Mouse (Mus musculus) adrenal gland, postnatal 36 days (tissue): ENCODE measurements around the gene Slc39a11. TPM values are rescaled to one million over a fixed set of nuclear protein-coding genes. Genes with fewer than 3 reads are reported as not detected.

Experiments used
- total RNA-seq, 2 experiments: library from RNA; stranded (reverse); gene quantifications; 2 replicates each; pipeline ENCODE4 v1.2.3; 2021

Gene Slc39a11
- total RNA-seq, 2 experiments from 2014 or later, result 27.4 to 27.7 TPM

Other genes with a start within 250 kb of the Slc39a11 start
- gene Sstr2, start 30.7 kb downstream of the Slc39a11 start, total RNA-seq, result 1 to 10 TPM; 1.6 to 3.9 TPM
- 10 to 100 TPM; 35.4 to 39.5 TPM for gene Cog1, start 910 bp downstream of the Slc39a11 start, total RNA-seq
- 10 to 100 TPM; 32.0 to 39.7 TPM for gene Fam104a, start 34.1 kb upstream of the Slc39a11 start, total RNA-seq
- gene D11Wsu47e, start 34.3 kb upstream of the Slc39a11 start, total RNA-seq, result 10 to 100 TPM; 13.4 to 18.7 TPM
- gene Cpsf4l, start 59.9 kb upstream of the Slc39a11 start, total RNA-seq, result under 1 TPM; 0.23 to 0.76 TPM
- gene Cdc42ep4, start 101.8 kb upstream of the Slc39a11 start, total RNA-seq, result 100 to 1,000 TPM; 128 to 136 TPM